Mouse (Mus musculus) MEL (cell line): ENCODE data around the gene Rab23. TPM values are rescaled to one million over a fixed set of nuclear protein-coding genes. Genes with fewer than 3 reads are reported as not detected.

Experiments used
- DNase-seq: peaks from one replicate; pipeline ENCODE4 v3.0.0; 2011; ENCODE audit warnings: low read depth, low spot score
- H3K27ac ChIP-seq: 2 replicates; pipeline ENCODE4 v1.5.1; 2012; ENCODE audit warnings: low read depth, mild to moderate bottlenecking, control low read depth, low read length, moderate library complexity; ENCODE audit not compliant: control insufficient read depth
- H3K27me3 ChIP-seq, 2 experiments: fragments of 150-350 bp in 1 of 2; sonication (generic) in 1 of 2; 2 replicates each; pipeline ENCODE4 v1.6.1; 2012; ENCODE audit warnings: low read length in 2 of 2, mild to moderate bottlenecking in 2 of 2, improper control_type of control experiment in 1 of 2, moderate library complexity in 1 of 2; ENCODE audit not compliant: insufficient read depth in 2 of 2, control insufficient read depth in 1 of 2
- H3K36me3 ChIP-seq, 2 experiments: 2 replicates each; pipeline ENCODE4 v1.6.1; 2012 to 2014; ENCODE audit warnings: low read length in 2 of 2, improper control_type of control experiment in 1 of 2, inconsistent platforms in 1 of 2, mild to moderate bottlenecking in 1 of 2; ENCODE audit not compliant: insufficient read depth in 2 of 2, control insufficient read depth in 1 of 2
- H3K4me1 ChIP-seq, 2 experiments: fragments of 150-350 bp in 1 of 2; sonication (generic) in 1 of 2; 2 replicates each; pipeline ENCODE4 v1.6.1; 2012; ENCODE audit warnings: low read length in 2 of 2, improper control_type of control experiment in 1 of 2, mild to moderate bottlenecking in 1 of 2; ENCODE audit not compliant: insufficient read depth in 2 of 2, control insufficient read depth in 1 of 2
- H3K4me3 ChIP-seq, 2 experiments: fragments of 150-350 bp in 1 of 2; sonication (generic) in 1 of 2; 2 replicates each; pipeline ENCODE4 v1.5.1; 2012; ENCODE audit warnings: low read depth in 2 of 2, low read length in 2 of 2, mild to moderate bottlenecking in 2 of 2, moderate library complexity in 2 of 2, control low read depth in 1 of 2, improper control_type of control experiment in 1 of 2; ENCODE audit not compliant: control insufficient read depth in 1 of 2, insufficient read depth in 1 of 2
- H3K79me2 ChIP-seq: 2 replicates; pipeline ENCODE4 v1.6.1; 2012; ENCODE audit warnings: mild to moderate bottlenecking, low read length, moderate library complexity; ENCODE audit not compliant: control insufficient read depth, poor library complexity, insufficient read depth
- H3K9ac ChIP-seq: 2 replicates; pipeline ENCODE4 v1.6.1; 2012; ENCODE audit warnings: low read depth, mild to moderate bottlenecking, control low read depth, low read length, moderate library complexity; ENCODE audit not compliant: control insufficient read depth, poor library complexity, severe bottlenecking
- H3K9me3 ChIP-seq: fragments of 150-350 bp; sonication (generic); replicated peaks from 2 replicates; pipeline ENCODE4 v1.6.1; 2012; ENCODE audit warnings: mild to moderate bottlenecking, low read length, improper control_type of control experiment, moderate library complexity; ENCODE audit not compliant: insufficient read depth
- CHD1 ChIP-seq: IDR thresholded peaks from 2 replicates; pipeline ENCODE4 v1.6.1; 2012; ENCODE audit warnings: low read depth, mild to moderate bottlenecking, inconsistent platforms, low read length, improper control_type of control experiment
- CTCF ChIP-seq, 3 experiments: IDR thresholded peaks in 2 of 3; conservative IDR thresholded peaks in 1 of 3; 2 replicates each; pipeline ENCODE4 v1.5.1; 2011 to 2012; ENCODE audit warnings: low read length in 3 of 3, low read depth in 2 of 3, mild to moderate bottlenecking in 2 of 3, improper control_type of control experiment in 1 of 3, inconsistent platforms in 1 of 3, mixed read lengths in 1 of 3, moderate library complexity in 1 of 3; ENCODE audit not compliant: control insufficient read depth in 1 of 3, insufficient read depth in 1 of 3, poor library complexity in 1 of 3, severe bottlenecking in 1 of 3
- E2F4 ChIP-seq: IDR thresholded peaks from 2 replicates; pipeline ENCODE4 v1.6.1; 2011; ENCODE audit warnings: low read depth, low read length, improper control_type of control experiment, borderline replicate concordance
- GABPA ChIP-seq: IDR thresholded peaks from 2 replicates; pipeline ENCODE4 v1.6.1; 2012; ENCODE audit warnings: low read depth, mild to moderate bottlenecking, inconsistent platforms, low read length, improper control_type of control experiment, moderate library complexity
- JUND ChIP-seq: IDR thresholded peaks from 2 replicates; pipeline ENCODE4 v1.6.1; 2011; ENCODE audit warnings: low read depth, mild to moderate bottlenecking, improper control_type of control experiment, low read length
- KAT2A ChIP-seq: conservative IDR thresholded peaks from 2 replicates; pipeline ENCODE4 v1.6.1; 2012; ENCODE audit warnings: low read depth, low read length, improper control_type of control experiment, inconsistent platforms
- MAX ChIP-seq: IDR thresholded peaks from 2 replicates; pipeline ENCODE4 v1.6.1; 2011; ENCODE audit warnings: low read length, improper control_type of control experiment
- MEF2A ChIP-seq: IDR thresholded peaks from 2 replicates; pipeline ENCODE4 v1.6.1; 2014; ENCODE audit warnings: low read depth, mild to moderate bottlenecking, inconsistent platforms, low read length, improper control_type of control experiment; ENCODE audit not compliant: poor library complexity, insufficient replicate concordance, severe bottlenecking; ENCODE audit errors: extremely low read depth
- MXI1 ChIP-seq: IDR thresholded peaks from 2 replicates; pipeline ENCODE4 v1.6.1; 2011; ENCODE audit warnings: mild to moderate bottlenecking, low read depth, low read length, improper control_type of control experiment
- MYB ChIP-seq: IDR thresholded peaks from 2 replicates; pipeline ENCODE4 v1.6.1; 2011; ENCODE audit warnings: mild to moderate bottlenecking, low read depth, low read length, improper control_type of control experiment
- NRF1 ChIP-seq: IDR thresholded peaks from 2 replicates; pipeline ENCODE4 v1.6.1; 2014; ENCODE audit warnings: low read depth, mild to moderate bottlenecking, inconsistent platforms, low read length, improper control_type of control experiment, moderate library complexity; ENCODE audit not compliant: poor library complexity, insufficient read depth, severe bottlenecking
- POLR2A ChIP-seq, 2 experiments: IDR thresholded peaks; 2 replicates each; pipeline ENCODE4 v1.6.1; 2011 to 2012; ENCODE audit warnings: low read length in 2 of 2, mild to moderate bottlenecking in 2 of 2, control low read depth in 1 of 2, improper control_type of control experiment in 1 of 2, low read depth in 1 of 2, moderate library complexity in 1 of 2; ENCODE audit not compliant: control insufficient read depth in 1 of 2, insufficient read depth in 1 of 2, poor library complexity in 1 of 2
- POLR2AphosphoS2 ChIP-seq: IDR thresholded peaks from 2 replicates; pipeline ENCODE4 v1.6.1; 2011; ENCODE audit warnings: low read length, improper control_type of control experiment
- RAD21 ChIP-seq: IDR thresholded peaks from 2 replicates; pipeline ENCODE4 v1.6.1; 2011; ENCODE audit warnings: mild to moderate bottlenecking, low read depth, low read length, improper control_type of control experiment
- SIN3A ChIP-seq: IDR thresholded peaks from 2 replicates; pipeline ENCODE4 v1.6.1; 2012; ENCODE audit warnings: low read length, improper control_type of control experiment, inconsistent platforms
- TAL1 ChIP-seq: IDR thresholded peaks from 2 replicates; pipeline ENCODE4 v1.6.1; 2012; ENCODE audit warnings: mild to moderate bottlenecking, inconsistent platforms, low read length, moderate library complexity, mixed read lengths
- TBP ChIP-seq: IDR thresholded peaks from 2 replicates; pipeline ENCODE4 v1.8.0; 2011; ENCODE audit warnings: low read depth, low read length, improper control_type of control experiment
- TCF12 ChIP-seq: IDR thresholded peaks from 2 replicates; pipeline ENCODE4 v1.6.1; 2014; ENCODE audit warnings: low read depth, mild to moderate bottlenecking, inconsistent platforms, low read length, improper control_type of control experiment, moderate library complexity
- USF1 ChIP-seq: IDR thresholded peaks from 2 replicates; pipeline ENCODE4 v1.6.1; 2014; ENCODE audit warnings: low read depth, mild to moderate bottlenecking, inconsistent platforms, low read length, improper control_type of control experiment, moderate library complexity
- USF2 ChIP-seq, 2 experiments: IDR thresholded peaks; 2 replicates each; pipeline ENCODE4 v1.6.1; 2011 to 2012; ENCODE audit warnings: improper control_type of control experiment in 2 of 2, low read length in 2 of 2, borderline replicate concordance in 1 of 2, inconsistent platforms in 1 of 2, low read depth in 1 of 2, mild to moderate bottlenecking in 1 of 2; ENCODE audit not compliant: insufficient read depth in 1 of 2
- ZC3H11A ChIP-seq: IDR thresholded peaks from 2 replicates; pipeline ENCODE4 v1.6.1; 2012; ENCODE audit warnings: low read depth, mild to moderate bottlenecking, inconsistent platforms, low read length, improper control_type of control experiment
- ZNF384 ChIP-seq: IDR thresholded peaks from 2 replicates; pipeline ENCODE4 v1.6.1; 2012; ENCODE audit warnings: low read depth, mild to moderate bottlenecking, inconsistent platforms, low read length, improper control_type of control experiment
- polyA plus RNA-seq, 2 experiments: library from polyadenylated mRNA; stranded (reverse) in 1 of 2; unstranded in 1 of 2; fragments of >175 nt in 1 of 2; fragments of >200 nt in 1 of 2; gene quantifications; 2 replicates each; pipeline versions ENCODE4 v1.2.1 to v1.2.4; 2012; ENCODE audit warnings: low replicate concordance in 2 of 2, low read depth in 1 of 2; ENCODE audit not compliant: insufficient read length in 2 of 2, insufficient read depth in 1 of 2, missing spikeins in 1 of 2
- total RNA-seq: library from RNA; depleted of rRNA; stranded (reverse); fragments of 300-350 nt; gene quantifications from 2 replicates; pipeline ENCODE4 v1.2.3, GENCODE M21; 2012

The Rab23 gene
- total and polyA plus RNA-seq, 3 experiments = 3.2 to 9.9 TPM; not detected in 1

DNA sequence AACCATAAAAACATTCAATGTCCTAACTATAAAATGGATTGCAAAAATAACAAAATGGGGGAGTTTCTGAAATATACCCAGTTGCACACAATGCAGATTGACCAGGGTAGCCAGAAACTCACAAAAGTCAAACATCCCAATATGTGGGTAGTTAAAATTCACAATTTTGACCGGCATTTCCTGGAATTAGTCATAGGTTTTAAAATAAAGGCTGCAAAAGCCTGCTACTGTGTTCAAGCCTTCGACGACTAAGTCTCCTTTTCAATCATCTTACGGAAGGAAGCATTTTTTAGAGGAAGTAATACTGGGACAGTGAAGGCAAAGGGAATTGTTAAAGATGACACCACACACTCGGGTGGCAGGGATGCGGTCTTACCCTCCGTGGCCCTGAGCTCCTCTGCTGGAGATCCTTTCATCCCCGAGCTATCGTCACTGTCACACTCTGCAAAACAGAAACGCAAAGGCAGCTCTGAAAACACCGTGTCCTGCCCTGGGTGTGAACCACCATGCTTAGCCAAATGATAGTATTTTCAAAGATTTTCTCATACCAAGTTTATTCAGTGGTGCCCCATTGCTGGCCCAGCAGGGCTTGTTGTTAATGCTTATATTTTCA, 45.9 kb downstream of the Rab23 start:
- H3K4me3 ChIP-seq = no peak overlapping the region
- peaks cover 0 to 8% of the 10 kb centered on the region in 2 experiments; a peak in 2 of 4 replicates for H3K36me3 ChIP-seq
- no peaks in the 10 kb centered on the region for H3K27me3 ChIP-seq
- H3K79me2 ChIP-seq = no peaks in the 10 kb centered on the region
- H3K9me3 ChIP-seq = no peaks in the 10 kb centered on the region
- no peak overlapping the region for H3K9ac ChIP-seq
- DNase-seq = no peak
- no peak overlapping the region for H3K27ac ChIP-seq
- TF ChIP-seq POLR2AphosphoS2 = no peak
- TF ChIP-seq CTCF (IDR thresholded peaks at IDR 0.05 in 2 of 3, conservative IDR thresholded peaks at IDR 0.05 in 1 of 3; ENCODE audit: control insufficient read depth in 1 of 3, insufficient read depth in 1 of 3, low read depth in 2 of 3, low read length in 3 of 3, poor library complexity in 1 of 3, severe bottlenecking in 1 of 3) = no peak
- TF ChIP-seq MAX = no peak
- no peak for TF ChIP-seq POLR2A (IDR thresholded peaks at IDR 0.05; ENCODE audit: control insufficient read depth in 1 of 2, insufficient read depth in 1 of 2, low read depth in 1 of 2, low read length in 2 of 2, poor library complexity in 1 of 2)
- no peak for TF ChIP-seq ZNF384
- TF ChIP-seq MYB = no peak
- TF ChIP-seq MXI1 = no peak
- H3K4me1 ChIP-seq = no peaks in the 10 kb centered on the region

GRCm38 (mm10) chr1:33766520-33767508, 47.1 kb downstream of the Rab23 start:
- Histone ChIP-seq H3K9me3 (no peaks in the 10 kb centered on the region), H3K9ac (no peak overlapping the region), H3K27ac (no peak overlapping the region), H3K27me3 (no peaks in the 10 kb centered on the region), H3K4me3 (no peak overlapping the region), H3K79me2 (no peaks in the 10 kb centered on the region), H3K36me3 (peaks cover 0 to 8% of the 10 kb centered on the region in 2 experiments; a peak in 2 of 4 replicates), H3K4me1 (no peaks in the 10 kb centered on the region)
- no peak for DNase-seq
- no peak for TF ChIP-seq E2F4
- TF ChIP-seq USF1 = no peak
- no peak for TF ChIP-seq SIN3A
- TF ChIP-seq TCF12 = no peak
- no peak for TF ChIP-seq JUND
- TF ChIP-seq TAL1 = no peak
- no peak for TF ChIP-seq ZC3H11A
- no peak for TF ChIP-seq RAD21
- no peak for TF ChIP-seq GABPA
- no peak for TF ChIP-seq TBP
- TF ChIP-seq POLR2A (IDR thresholded peaks at IDR 0.05; ENCODE audit: control insufficient read depth in 1 of 2, insufficient read depth in 1 of 2, low read depth in 1 of 2, low read length in 2 of 2, poor library complexity in 1 of 2) = no peak
- no peak for TF ChIP-seq NRF1
- TF ChIP-seq POLR2AphosphoS2 = no peak
- no peak for TF ChIP-seq KAT2A
- no peak for TF ChIP-seq ZNF384
- TF ChIP-seq MEF2A = no peak
- TF ChIP-seq CHD1 = no peak
- no peak for TF ChIP-seq USF2 (IDR thresholded peaks at IDR 0.05; ENCODE audit: borderline replicate concordance in 1 of 2, insufficient read depth in 1 of 2, low read depth in 1 of 2, low read length in 2 of 2)
